Mouse (Mus musculus) liver, postnatal 0 days (tissue): ENCODE data around the gene Prep. TPM values are rescaled to one million over a fixed set of nuclear protein-coding genes. Genes with fewer than 3 reads are reported as not detected.

Experiments
- ATAC-seq: fragments of 200-750 bp; cut with Nextera tagmentation; 2 replicates; pipeline ENCODE4 v1.8.0; 2017; ENCODE audit warnings: mild to moderate bottlenecking, moderate library complexity
- DNase-seq: peaks from one replicate; pipeline ENCODE4 v3.0.0-alpha.2; 2016
- H3K27ac ChIP-seq: fragments of 300-500 bp; sonication (generic); 2 replicates; pipeline ENCODE4 v1.5.1; 2014; ENCODE audit warnings: antibody characterized with exemption, moderate library complexity, mild to moderate bottlenecking, low read depth
- H3K27me3 ChIP-seq: fragments of 300-500 bp; sonication (generic); 2 replicates; pipeline ENCODE4 v1.6.1; 2014; ENCODE audit warnings: low read length, control low read depth, mixed read lengths; ENCODE audit not compliant: insufficient read depth
- H3K36me3 ChIP-seq: fragments of 300-500 bp; sonication (generic); replicated peaks from 2 replicates; pipeline ENCODE4 v1.6.1; 2014; ENCODE audit warnings: mild to moderate bottlenecking, control low read depth, low read length, moderate library complexity, mixed read lengths; ENCODE audit not compliant: insufficient read depth
- H3K4me1 ChIP-seq: fragments of 300-500 bp; sonication (generic); 2 replicates; pipeline ENCODE4 v1.6.1; 2014; ENCODE audit warnings: antibody characterized with exemption, mild to moderate bottlenecking, control low read depth; ENCODE audit not compliant: insufficient read depth
- H3K4me2 ChIP-seq: fragments of 300-500 bp; sonication (generic); 2 replicates; pipeline ENCODE4 v1.6.1; 2014; ENCODE audit warnings: low read depth, mild to moderate bottlenecking, low read length, moderate library complexity, mixed read lengths
- H3K4me3 ChIP-seq: fragments of 300-500 bp; sonication (generic); 2 replicates; pipeline ENCODE4 v1.5.1; 2014; ENCODE audit warnings: low read depth, low read length
- H3K9ac ChIP-seq: fragments of 300-500 bp; sonication (generic); replicated peaks from 2 replicates; pipeline ENCODE4 v1.6.1; 2014; ENCODE audit warnings: mild to moderate bottlenecking, moderate library complexity
- H3K9me3 ChIP-seq: fragments of 300-500 bp; sonication (generic); 2 replicates; pipeline ENCODE4 v1.6.1; 2016; ENCODE audit warnings: mild to moderate bottlenecking, control low read depth, low read length, mixed read lengths
- CTCF ChIP-seq: sonication (generic); IDR thresholded peaks from 2 replicates; pipeline ENCODE4 v1.5.1; 2016; ENCODE audit warnings: antibody characterized with exemption, low read depth
- EP300 ChIP-seq: IDR thresholded peaks from 2 replicates; pipeline ENCODE4 v1.6.1; 2016; ENCODE audit warnings: antibody characterized with exemption, low read depth, mild to moderate bottlenecking
- WGBS: fragments of 180-500 bp; shearing (Covaris S2); extraction: QIAGEN DNeasy Blood & Tissue Kit; methylation state at CpG from one replicate; pipeline ENCODE4 v1.1.7; 2014; ENCODE audit not compliant: insufficient replicate concordance; 5-methylcytosine and 5-hydroxymethylcytosine counted together
- polyA plus RNA-seq: library from polyadenylated mRNA; unstranded; fragments of >200 nt; fragmentation: Nextera tagmentation; extraction: Ambion mirVana; gene quantifications from 2 replicates; pipeline ENCODE4 v1.2.1, GENCODE M21; 2015

Gene Prep
- polyA plus RNA-seq, 1 experiment from 2014 or later, result 7.1 TPM

- Histone ChIP-seq H3K27ac (peak overlapping the region; percentile 61; the same call in 1 of the 2 replicates), H3K27me3 (no peaks in the 10 kb centered on the region), H3K36me3 (peaks cover 22% of the 10 kb centered on the region), H3K9ac (no peak overlapping the region), H3K4me3 (no peak overlapping the region), H3K4me1 (peaks cover 12% of the 10 kb centered on the region), H3K4me2 (no peak overlapping the region), H3K9me3 (no peaks in the 10 kb centered on the region)
- TF ChIP-seq CTCF (no peak), EP300 (no peak)
- no peak for DNase-seq
- WGBS, result 76% methylated on average over 4 of the region's 4 CpGs
- ATAC-seq, result no peak
Measured at GRCm38 (mm10) chr10:45104535-45105079, 37.6 kb downstream of the Prep start.

GRCm38 (mm10) chr10:45106541-45106940, 39.5 kb downstream of the Prep start:
- Histone ChIP-seq H3K9me3 (no peaks in the 10 kb centered on the region), H3K36me3 (peaks cover 22% of the 10 kb centered on the region), H3K9ac (no peak overlapping the region), H3K4me3 (no peak overlapping the region), H3K4me2 (no peak overlapping the region), H3K4me1 (peaks cover 4% of the 10 kb centered on the region; the same call in 1 of the 2 replicates), H3K27me3 (no peaks in the 10 kb centered on the region), H3K27ac (peak overlapping the region; percentile 44; the same call in 1 of the 2 replicates)
- WGBS, result 83% methylated on average over 4 of the region's 4 CpGs
- DNase-seq, result no peak
- no peak for TF ChIP-seq EP300
- no peak for TF ChIP-seq CTCF
- no peak for ATAC-seq

- DNase-seq, result no peak
- Histone ChIP-seq H3K4me1 (no peaks in the 10 kb centered on the region), H3K27ac (peak overlapping the region; percentile 44; the same call in 1 of the 2 replicates), H3K9me3 (no peaks in the 10 kb centered on the region), H3K4me2 (0 out of 2 replicates have a peak overlapping the region, but pooled peaks have one; percentile 29), H3K4me3 (no peak overlapping the region), H3K27me3 (no peaks in the 10 kb centered on the region), H3K36me3 (peaks cover 25% of the 10 kb centered on the region), H3K9ac (no peak overlapping the region)
- ATAC-seq, result no peak
- WGBS, result 54% methylated on average over 2 of the region's 2 CpGs
- TF ChIP-seq CTCF (no peak), EP300 (no peak)
Measured at GRCm38 (mm10) chr10:45107313-45107712, 40.3 kb downstream of the Prep start.

GRCm38 (mm10) chr10:45109041-45109440, 42.0 kb downstream of the Prep start:
- ATAC-seq, result no peak
- no peak for TF ChIP-seq EP300
- TF ChIP-seq CTCF, result no peak
- no peak for DNase-seq
- Histone ChIP-seq H3K27me3 (no peaks in the 10 kb centered on the region), H3K27ac (no peak overlapping the region), H3K36me3 (peaks cover 33% of the 10 kb centered on the region), H3K4me3 (no peak overlapping the region), H3K4me1 (no peaks in the 10 kb centered on the region), H3K9ac (no peak overlapping the region), H3K4me2 (0 out of 2 replicates have a peak overlapping the region, but pooled peaks have one; percentile 18), H3K9me3 (no peaks in the 10 kb centered on the region)
- 85% methylated on average over 8 of the region's 8 CpGs for WGBS

GRCm38 (mm10) chr10:45109974-45110373, 43.0 kb downstream of the Prep start:
- Histone ChIP-seq H3K4me1 (no peaks in the 10 kb centered on the region), H3K4me2 (0 out of 2 replicates have a peak overlapping the region, but pooled peaks have one; percentile 18), H3K9me3 (no peaks in the 10 kb centered on the region), H3K9ac (no peak overlapping the region), H3K4me3 (no peak overlapping the region), H3K27me3 (no peaks in the 10 kb centered on the region), H3K36me3 (peaks cover 42% of the 10 kb centered on the region), H3K27ac (no peak overlapping the region)
- TF ChIP-seq CTCF (no peak), EP300 (no peak)
- 71% methylated on average over 6 of the region's 6 CpGs for WGBS
- DNase-seq (no peak), ATAC-seq (no peak)

GRCm38 (mm10) chr10:45112927-45113326, 45.9 kb downstream of the Prep start:
- Histone ChIP-seq H3K36me3 (peaks cover 57% of the 10 kb centered on the region), H3K4me1 (no peaks in the 10 kb centered on the region), H3K9ac (no peak overlapping the region), H3K4me2 (no peak overlapping the region), H3K27ac (no peak overlapping the region), H3K9me3 (no peaks in the 10 kb centered on the region), H3K4me3 (no peak overlapping the region), H3K27me3 (no peaks in the 10 kb centered on the region)
- no peak for ATAC-seq
- no peak for DNase-seq
- TF ChIP-seq EP300, result no peak
- no peak for TF ChIP-seq CTCF
- WGBS, result 80% methylated on average over 11 of the region's 11 CpGs

GRCm38 (mm10) chr10:45114462-45114861, 47.5 kb downstream of the Prep start:
- peaks cover 50% of the 10 kb centered on the region for H3K36me3 ChIP-seq

More at GRCm38 (mm10) chr10:45114462-45114861, 47.5 kb downstream of the Prep start:
- DNase-seq (no peak), ATAC-seq (no peak)
- Histone ChIP-seq H3K9ac (no peak overlapping the region), H3K27ac (no peak overlapping the region), H3K4me2 (no peak overlapping the region), H3K4me3 (no peak overlapping the region), H3K4me1 (no peaks in the 10 kb centered on the region), H3K27me3 (no peaks in the 10 kb centered on the region), H3K9me3 (no peaks in the 10 kb centered on the region)
- WGBS, result 84% methylated on average over 4 of the region's 4 CpGs
- peak; percentile 66 for TF ChIP-seq CTCF
- TF ChIP-seq EP300, result no peak
